Mouse (Mus musculus) activated CD4-positive, CD25-positive, alpha-beta regulatory T cell, adult 4 months (primary cell): ENCODE results near the gene Gm5938. TPM values are rescaled to one million over a fixed set of nuclear protein-coding genes. Genes with fewer than 3 reads are reported as not detected.

Experiments
- ATAC-seq: one replicate; pipeline ENCODE4 v1.8.0; 2017
- polyA plus RNA-seq, 2 experiments: library from polyadenylated mRNA; unstranded; fragments of 100-300 nt; shearing (Covaris generic); gene quantifications; one replicate each; pipeline ENCODE4 v1.2.1; 2017

The Gm5938 gene
- not detected for polyA plus RNA-seq

GRCm38 (mm10) chrX:78125167-78125566 lies at the start of gene Gm5938:
TSS of gene Gm5938 (plus strand) at chrX:78125467.
- no peak for ATAC-seq

GRCm38 (mm10) chrX:78091274-78091673 lies 34.0 kb upstream of the Gm5938 start, which contains the start of gene Obp1a:
TSS of gene Obp1a (minus strand) at chrX:78091374.
- ATAC-seq = no peak

Other genes starting within 250 kb of the Gm5938 start
- not detected for gene 5430402E10Rik, start 200.4 kb upstream of the Gm5938 start, polyA plus RNA-seq
- not detected for gene Obp1a, start 34.1 kb upstream of the Gm5938 start, polyA plus RNA-seq
- not detected for gene Obp1b, start 61.3 kb downstream of the Gm5938 start, polyA plus RNA-seq
- not detected for gene Gm14743, start 120.5 kb downstream of the Gm5938 start, polyA plus RNA-seq
- not detected for gene 4930480E11Rik, start 244.2 kb downstream of the Gm5938 start, polyA plus RNA-seq